Mouse (Mus musculus): Measurements from ENCODE around the gene Ccdc80.

The Ccdc80 gene

DNA sequence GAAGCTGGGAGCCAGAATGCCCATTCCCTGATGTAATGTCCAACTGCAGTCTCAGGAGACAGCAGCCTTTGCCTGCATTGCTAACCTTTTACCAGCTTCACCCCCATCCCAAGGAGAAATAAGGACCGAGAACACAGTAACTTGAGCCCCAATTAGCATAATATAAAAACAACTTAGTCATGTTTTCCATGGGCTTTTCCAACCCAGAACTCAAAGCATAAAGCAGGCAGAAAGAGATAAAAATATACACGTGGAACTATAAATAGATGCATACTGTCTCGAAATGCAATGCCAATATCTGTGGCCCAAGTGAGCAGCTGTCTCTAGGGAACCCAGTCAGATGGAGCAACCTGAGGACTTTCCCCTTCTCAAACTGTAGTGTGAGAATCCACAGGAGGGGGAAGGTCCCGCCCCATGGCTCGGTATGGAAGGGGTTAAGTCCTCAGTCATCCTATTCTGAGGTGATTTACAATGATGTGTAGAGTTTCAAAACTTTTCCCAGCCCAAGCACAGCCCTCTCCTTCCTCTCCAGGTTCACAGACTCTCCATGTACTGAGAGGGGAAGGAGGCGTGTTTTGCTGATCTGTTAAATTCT is at the start of gene Ccdc80:
Gene Ccdc80, plus strand, starts transcription at position 266 of the 595 bp plus-strand sequence.
- peak; percentile 61 for DNase-seq (ENCODE audit: low read depth, low spot score)

GRCm38 (mm10) chr16:45044844-45045243 is 48.4 kb upstream of the Ccdc80 start:
- no peak for DNase-seq (ENCODE audit: low read depth, low spot score)

GRCm38 (mm10) chr16:45057222-45057621 is 36.0 kb upstream of the Ccdc80 start:
- no peak for DNase-seq (ENCODE audit: low read depth, low spot score)

GRCm38 (mm10) chr16:45057922-45058321 is 35.3 kb upstream of the Ccdc80 start:
- DNase-seq (ENCODE audit: low read depth, low spot score): no peak

- no peak for DNase-seq (ENCODE audit: low read depth, low spot score)
Observed at GRCm38 (mm10) chr16:45061140-45061539, 32.1 kb upstream of the Ccdc80 start.

DNA sequence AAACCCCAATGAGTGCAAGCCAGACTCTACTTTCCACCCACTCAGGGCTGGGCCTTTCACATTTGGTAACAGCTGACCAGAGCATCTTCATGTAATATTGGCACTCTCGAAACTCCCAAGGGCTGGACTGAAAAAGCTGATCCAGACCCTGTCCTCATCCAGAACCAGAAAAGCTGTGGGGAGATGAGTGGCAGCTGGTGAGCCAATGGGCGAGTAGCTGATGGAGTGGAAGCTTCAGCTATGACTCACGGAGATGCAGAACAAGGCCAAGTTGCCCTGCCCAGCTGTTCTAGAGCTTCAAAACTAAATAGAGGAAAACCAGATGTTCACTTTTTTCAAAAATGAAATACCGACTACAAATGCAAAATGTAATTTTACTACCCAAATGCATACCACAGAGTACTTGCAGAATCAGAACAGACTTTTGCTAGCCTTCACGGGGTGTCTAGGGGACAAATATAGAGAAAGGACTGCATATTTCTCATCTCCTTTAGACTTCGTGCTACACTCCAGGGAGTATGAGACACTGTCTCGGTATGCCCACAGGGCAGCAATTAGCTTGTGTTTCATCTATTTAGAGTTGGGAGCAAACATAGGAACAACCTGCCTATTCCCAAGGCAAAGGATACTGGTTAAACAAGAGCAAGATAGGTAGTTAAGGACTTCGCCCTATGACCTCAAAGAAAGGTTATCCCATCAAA is 22.7 kb upstream of the Ccdc80 start:
- no peak for DNase-seq (ENCODE audit: low read depth, low spot score)

DNA sequence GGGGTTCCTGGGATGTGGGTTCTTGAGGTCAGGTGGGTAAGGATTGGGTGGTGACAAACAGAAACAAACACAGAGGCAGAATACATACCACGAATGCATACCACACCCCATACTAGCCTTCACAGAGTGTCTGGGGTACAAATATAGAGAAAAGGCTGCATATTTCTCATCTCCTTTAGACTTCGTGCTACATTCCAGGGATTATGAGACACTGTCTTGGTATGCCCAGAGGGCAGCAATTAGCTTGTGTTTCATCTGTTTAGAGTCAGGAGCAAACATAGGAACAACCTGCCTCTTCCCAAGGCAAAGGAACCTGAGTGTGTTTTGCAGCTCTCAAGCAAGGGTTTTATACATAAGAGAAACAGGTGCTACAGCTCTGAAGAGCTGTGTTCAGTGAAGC is 21.8 kb upstream of the Ccdc80 start:
- no peak for DNase-seq (ENCODE audit: low read depth, low spot score)

- no peak for DNase-seq (ENCODE audit: low read depth, low spot score)
Observed at GRCm38 (mm10) chr16:45077517-45078080, 15.6 kb upstream of the Ccdc80 start.

DNA sequence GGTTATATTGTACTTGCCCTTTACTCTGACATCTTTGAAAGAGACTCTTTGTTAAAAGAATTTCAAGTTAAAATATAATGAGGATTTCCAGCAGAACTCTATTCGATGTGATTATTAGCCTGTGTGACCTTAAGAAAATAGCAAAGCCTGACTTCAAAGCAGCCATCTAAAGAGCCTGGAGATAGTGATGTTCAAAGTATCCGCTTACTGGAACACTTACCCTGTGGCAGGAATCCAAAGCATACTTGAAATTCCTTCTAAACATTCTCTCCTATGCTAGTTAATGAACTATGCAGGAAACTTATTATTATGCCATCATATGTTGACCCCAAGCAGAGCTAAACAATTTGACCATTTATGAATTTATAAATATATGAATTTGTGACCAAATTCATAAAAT is 13.9 kb upstream of the Ccdc80 start:
- no peak for DNase-seq (ENCODE audit: low read depth, low spot score)

- DNase-seq (ENCODE audit: low read depth, low spot score): no peak
Observed at GRCm38 (mm10) chr16:45088842-45089241, 4.4 kb upstream of the Ccdc80 start.

- peak; percentile 83 for DNase-seq (ENCODE audit: low read depth, low spot score)
Observed at GRCm38 (mm10) chr16:45090005-45090404, 3.2 kb upstream of the Ccdc80 start.

DNA sequence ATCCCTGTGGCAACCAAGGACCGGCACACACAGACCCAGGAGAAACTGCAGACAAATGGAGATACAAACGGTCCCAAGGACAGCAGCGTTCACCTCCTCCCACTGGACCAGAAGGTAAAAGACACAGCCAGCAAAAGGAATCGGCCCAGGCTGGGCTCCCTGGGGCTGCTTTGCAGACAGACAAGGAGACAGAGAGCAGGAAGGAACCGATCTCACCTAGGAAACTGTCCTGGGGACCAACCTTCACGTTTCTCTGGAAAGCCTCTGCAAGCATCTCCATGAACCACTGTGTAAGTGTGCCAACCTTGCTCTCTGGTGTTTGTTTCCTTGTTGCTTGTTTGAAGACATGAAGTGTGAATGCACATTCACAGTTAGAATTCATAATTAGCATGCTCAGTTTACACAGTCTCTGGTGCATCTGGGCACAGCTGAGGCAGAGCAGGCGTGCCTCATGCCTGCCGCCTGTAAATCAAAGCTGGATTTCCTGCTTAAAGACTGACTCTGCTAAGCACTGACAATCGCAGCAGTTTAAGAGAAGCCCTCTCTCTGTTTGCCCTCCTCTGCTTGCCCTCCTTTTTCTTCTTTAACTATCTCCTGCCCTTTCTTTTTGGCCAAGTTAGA is 1.0 kb downstream of the Ccdc80 start:
- DNase-seq (ENCODE audit: low read depth, low spot score): peak; percentile 38

- no peak for DNase-seq (ENCODE audit: low read depth, low spot score)
Observed at GRCm38 (mm10) chr16:45095030-45095429, 1.8 kb downstream of the Ccdc80 start.

- no peak for DNase-seq (ENCODE audit: low read depth, low spot score)
Observed at GRCm38 (mm10) chr16:45095561-45096482, 2.6 kb downstream of the Ccdc80 start.

DNA sequence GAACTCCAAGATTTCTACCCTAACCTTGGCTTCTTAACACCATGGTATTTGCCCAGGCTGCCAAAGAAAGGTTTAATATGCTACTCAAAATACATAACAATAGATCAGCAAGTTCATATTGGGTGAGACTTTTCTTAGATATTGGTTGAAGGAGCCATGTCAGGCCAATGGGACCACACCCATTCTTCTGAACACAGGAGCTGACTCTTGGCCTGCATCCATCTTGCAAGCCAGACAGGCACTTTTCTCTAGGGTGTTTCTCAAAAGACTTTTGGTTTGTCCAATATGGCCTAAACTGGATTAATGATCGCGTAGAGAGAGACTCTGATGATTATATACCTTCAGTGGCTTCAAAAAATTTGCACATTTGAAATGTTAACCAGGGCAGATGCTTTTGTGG is 4.3 kb downstream of the Ccdc80 start:
- no peak for DNase-seq (ENCODE audit: low read depth, low spot score)

DNA sequence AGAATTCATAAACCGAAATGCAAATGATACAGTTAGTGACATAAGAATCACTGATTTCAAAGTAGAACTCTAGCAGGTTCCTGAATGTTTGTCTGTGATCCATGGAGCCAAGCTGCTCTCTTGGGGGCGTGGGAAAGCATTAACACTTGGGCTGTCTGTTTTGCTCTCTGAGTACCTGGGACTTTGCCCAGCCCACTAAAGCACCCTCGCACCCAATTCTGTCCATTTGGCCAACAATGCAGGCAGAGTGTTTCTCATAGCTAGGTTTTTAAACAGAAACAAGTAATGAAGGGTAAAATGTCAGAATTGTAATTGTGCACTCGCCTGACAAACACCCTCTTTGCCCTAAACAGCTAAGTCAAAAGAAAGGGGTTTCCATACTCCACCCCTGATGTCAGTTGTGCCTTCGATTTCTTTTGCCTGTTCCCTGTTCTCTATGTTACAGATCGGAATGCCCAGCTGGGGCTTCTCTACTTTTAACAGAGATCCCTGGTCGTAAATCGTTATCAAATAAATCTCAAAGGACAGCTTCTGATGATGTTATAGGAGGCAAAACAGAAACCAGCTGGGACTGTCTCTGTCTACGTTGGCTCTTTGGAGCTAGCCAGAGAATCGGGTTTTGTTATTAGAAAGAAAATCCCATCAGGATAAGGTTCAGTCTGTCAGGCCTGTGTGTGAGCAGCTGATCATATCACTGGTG is 5.1 kb downstream of the Ccdc80 start:
- no peak for DNase-seq (ENCODE audit: low read depth, low spot score)

GRCm38 (mm10) chr16:45098886-45099210 is 5.6 kb downstream of the Ccdc80 start:
- DNase-seq (ENCODE audit: low read depth, low spot score): no peak

DNA sequence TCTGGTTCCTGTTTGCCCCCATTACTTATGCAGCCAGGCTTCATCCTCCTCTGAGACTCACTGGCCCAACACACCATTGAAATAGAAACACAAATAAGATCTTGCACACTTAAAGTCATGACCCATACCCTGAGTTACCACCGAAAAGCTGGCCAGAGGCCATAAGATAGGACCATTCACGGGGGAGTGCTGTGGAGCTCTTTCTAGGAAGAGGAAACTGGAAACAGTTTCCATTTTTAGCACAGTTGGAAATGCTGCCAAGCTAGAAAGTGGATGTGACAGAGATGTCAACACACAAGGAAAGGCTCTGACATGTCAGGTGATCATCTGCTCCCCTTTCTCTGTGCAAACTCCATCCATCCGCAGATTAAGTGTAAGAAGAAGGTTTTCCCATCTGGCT is 7.7 kb downstream of the Ccdc80 start:
- no peak for DNase-seq (ENCODE audit: low read depth, low spot score)

DNA sequence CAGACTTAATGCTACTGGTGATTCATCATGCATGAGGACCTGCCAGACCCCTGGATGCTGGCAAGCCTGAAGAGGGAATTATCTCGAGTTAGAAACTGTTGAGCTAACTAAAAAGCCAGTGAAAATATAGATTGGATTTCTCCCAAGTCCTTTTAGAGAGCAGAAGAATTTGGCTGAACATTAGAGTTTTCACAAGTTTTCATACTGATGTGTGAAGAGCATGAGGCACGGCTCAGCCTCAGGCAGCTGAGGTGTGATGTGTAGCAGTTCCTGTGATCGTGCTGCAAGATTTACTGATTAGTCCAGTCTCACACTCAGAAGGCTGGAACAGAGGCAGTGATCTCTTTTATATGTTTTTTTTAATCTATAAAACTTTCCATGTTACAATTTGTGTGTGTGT is 11.8 kb downstream of the Ccdc80 start:
- DNase-seq (ENCODE audit: low read depth, low spot score): no peak

DNA sequence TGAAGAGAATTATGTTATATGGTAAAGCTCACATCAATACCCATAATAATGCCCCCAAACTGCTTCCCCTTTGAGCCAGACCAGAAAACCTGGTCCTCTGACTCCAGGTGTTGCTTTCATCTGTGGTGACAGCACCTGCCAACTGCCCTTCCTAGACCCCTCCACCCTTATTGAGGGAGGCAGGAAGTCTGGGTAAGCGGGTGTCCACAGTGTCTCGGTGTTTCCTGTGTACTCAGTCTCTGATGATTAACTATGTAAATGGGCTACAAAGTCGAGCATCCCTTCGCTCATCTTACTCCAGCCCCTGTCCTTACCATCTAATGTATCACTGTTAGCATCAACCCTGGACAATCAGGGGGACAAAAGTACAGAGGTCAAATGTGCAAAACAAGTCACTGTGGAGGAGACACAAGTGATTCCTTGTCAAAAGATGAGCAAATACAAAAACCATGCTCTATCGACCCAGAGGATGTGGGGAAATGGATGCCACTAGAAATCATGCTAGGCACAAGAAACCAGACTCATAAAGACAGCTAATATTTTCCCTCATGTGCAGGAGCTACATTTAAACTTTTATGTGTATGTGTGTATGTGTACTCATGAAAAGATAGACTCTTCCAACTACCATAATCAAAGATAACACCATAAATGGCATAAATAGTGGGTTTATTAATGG is 15.1 kb downstream of the Ccdc80 start:
- no peak for DNase-seq (ENCODE audit: low read depth, low spot score)

DNA sequence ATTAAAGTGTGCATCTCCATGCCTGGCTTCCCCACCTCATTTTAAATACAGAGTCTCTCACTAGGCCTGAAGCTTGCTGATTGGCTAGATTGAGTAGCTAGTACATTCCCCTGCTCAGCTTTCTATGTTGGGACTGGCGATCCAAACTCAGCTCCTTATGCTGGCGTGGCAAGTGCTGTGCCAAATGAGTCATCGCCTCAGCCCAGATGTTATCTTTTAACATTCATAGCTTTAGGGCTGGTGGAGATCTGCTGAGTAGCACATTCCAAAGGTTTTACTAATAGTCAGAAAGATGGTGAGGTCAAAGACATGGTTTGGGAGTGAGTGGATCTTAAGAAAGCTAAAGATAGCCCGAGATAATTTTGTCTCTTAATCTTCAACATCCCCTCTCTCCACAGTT is 17.3 kb downstream of the Ccdc80 start:
- DNase-seq (ENCODE audit: low read depth, low spot score): peak; percentile 48

Measured in mesoderm, embryonic 11.5 days (tissue).